Mouse (Mus musculus) left cerebral cortex, adult 8-10 months (tissue): ENCODE measurements around the gene Henmt1. TPM values are rescaled to one million over a fixed set of nuclear protein-coding genes. Genes with fewer than 3 reads are reported as not detected.

ENCODE experiments used
- DNase-seq, 2 experiments: peaks; one replicate each; pipeline ENCODE4 v3.0.0; 2022; ENCODE audit warnings: low spot score in 2 of 2
- total RNA-seq, 4 experiments: library from RNA; stranded (reverse); gene quantifications; 2 replicates each; pipeline ENCODE4 v1.2.4; 2022

Gene Henmt1
- total RNA-seq, 4 experiments from 2014 or later: 2.2 to 4.6 (median 3.5) TPM

DNA sequence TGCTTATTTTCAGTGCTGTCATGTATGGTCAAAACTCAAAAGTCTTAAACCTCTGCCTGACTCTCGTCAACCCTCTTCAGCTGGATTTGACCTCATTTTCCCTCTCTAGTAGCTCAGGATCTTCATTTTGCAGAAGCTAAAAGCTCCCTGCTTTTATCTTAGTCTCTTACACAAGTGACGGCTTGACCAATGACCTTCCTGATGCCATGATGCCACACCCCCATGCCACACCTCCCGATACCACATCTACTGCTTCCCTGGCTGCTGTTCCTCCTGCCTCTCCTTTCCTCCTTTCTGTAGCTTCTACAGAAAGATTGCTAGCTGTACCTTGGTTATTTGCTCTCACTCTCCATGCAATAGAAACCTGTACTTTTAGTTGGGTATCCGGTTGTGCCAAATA is 58.1 kb downstream of the Henmt1 start:
- DNase-seq: no peak

DNA sequence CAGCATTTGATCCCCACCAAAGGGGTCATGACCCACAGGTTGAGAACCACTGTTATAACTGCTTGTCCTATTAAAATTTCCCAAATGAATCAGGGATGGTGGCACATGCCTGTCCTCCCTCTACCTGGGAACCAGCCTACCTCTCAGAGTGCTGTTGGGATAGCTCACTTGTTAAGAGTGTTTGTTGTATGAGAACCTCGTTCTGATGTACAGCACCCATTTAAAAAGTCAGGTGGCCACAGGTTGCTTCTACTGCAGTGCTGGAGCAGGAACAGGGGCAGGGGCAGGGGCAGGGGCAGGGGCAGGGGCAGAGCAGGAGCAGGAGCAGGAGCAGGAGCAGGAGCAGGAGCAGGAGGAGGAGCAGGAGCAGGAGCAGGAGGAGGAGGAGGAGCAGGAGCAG is 59.5 kb downstream of the Henmt1 start:
- DNase-seq: no peak

DNA sequence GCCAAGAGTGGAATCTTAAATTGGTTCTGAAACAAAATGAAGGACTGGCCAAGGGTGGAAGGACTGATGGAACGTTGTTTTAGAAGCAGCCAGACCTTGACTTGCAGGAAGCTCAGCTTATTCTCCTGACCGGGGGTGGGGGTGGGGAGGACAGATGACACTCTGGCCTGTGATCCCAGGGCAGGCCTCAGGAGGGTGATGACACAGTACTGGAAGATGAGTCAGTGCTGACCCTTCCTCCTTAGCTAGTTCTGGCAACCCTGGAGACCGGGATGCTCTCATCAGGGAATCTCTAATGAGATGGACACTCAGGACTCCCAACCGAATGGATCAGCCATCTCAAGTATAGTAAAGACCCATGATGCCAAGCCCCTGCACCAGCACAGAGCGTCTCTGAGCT is 66.1 kb downstream of the Henmt1 start:
- DNase-seq: no peak

DNA sequence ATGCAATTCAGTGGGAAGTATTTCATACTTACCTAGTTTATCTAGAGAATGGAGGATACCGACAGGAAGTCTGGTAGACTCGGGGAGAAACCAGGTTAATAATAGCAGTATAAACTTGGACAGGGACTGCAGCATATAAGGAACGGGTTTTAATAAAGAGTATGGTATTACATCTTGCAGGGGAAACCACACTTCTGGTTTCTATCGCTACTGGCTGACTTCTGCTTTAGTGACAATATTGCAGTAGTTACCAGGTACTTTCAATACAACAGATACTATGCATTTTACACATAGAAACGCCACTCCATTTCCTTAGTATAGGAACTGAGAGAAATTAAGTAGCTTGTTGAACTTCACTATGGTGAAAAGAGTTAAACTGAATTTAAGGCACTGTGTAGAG is 68.5 kb downstream of the Henmt1 start:
- DNase-seq: no peak

Other genes starting within 250 kb of the Henmt1 start
- 10 to 100 TPM; 10.5 to 14.6 (median 10.7) TPM for gene Gpsm2, start 217.6 kb upstream of the Henmt1 start, total RNA-seq
- gene Aknad1, start 200.2 kb upstream of the Henmt1 start, total RNA-seq: not detected
- 10 to 100 TPM; 25.3 to 32.4 (median 28.7) TPM for gene Stxbp3, start 99.3 kb upstream of the Henmt1 start, total RNA-seq
- gene Fndc7, start 49.9 kb upstream of the Henmt1 start, total RNA-seq: under 1 TPM; 0.11 to 0.35 (median 0.14) TPM
- 10 to 100 TPM; 34.9 to 45.6 (median 40.1) TPM for gene Prpf38b, start 28.1 kb upstream of the Henmt1 start, total RNA-seq
- not detected for gene Gm9857, start 572 bp downstream of the Henmt1 start, total RNA-seq
- 10 to 100 TPM; 39.1 to 42.0 (median 40.4) TPM for gene Fam102b, start 87.7 kb downstream of the Henmt1 start, total RNA-seq
- gene Slc25a54, start 140.6 kb downstream of the Henmt1 start, total RNA-seq: not detected
- gene Slc25a24, start 183.3 kb downstream of the Henmt1 start, total RNA-seq: 1 to 10 TPM; 1.9 to 3.7 (median 2.1) TPM